Mouse (Mus musculus) WW6 (cell line): Measurements from ENCODE around the gene Rilp.

Source experiments
- DNase-seq: peaks from one replicate; pipeline ENCODE4 v3.0.0-alpha.2; 2013; ENCODE audit warnings: low read depth, low spot score

Rilp gene

GRCm38 (mm10) chr11:75509741-75510626, at the start of gene Rilp:
Gene Rilp (plus strand): TSS chr11:75510094.
- DNase-seq, result peak; percentile 74

GRCm38 (mm10) chr11:75460103-75460843, 49.6 kb upstream of the Rilp start:
- peak; percentile 83 for DNase-seq

- peak; percentile 100 for DNase-seq
These were observed 48.8 kb upstream of the Rilp start, which contains the start of gene Tlcd2 for GRCm38 (mm10) chr11:75460844-75461742. Gene Tlcd2 (plus strand): TSS chr11:75461715.

- DNase-seq, result no peak
These were observed 48.1 kb upstream of the Rilp start for GRCm38 (mm10) chr11:75461743-75462252.

GRCm38 (mm10) chr11:75462253-75462783, 47.6 kb upstream of the Rilp start:
- no peak for DNase-seq

- peak; percentile 80 for DNase-seq
These were observed 47.0 kb upstream of the Rilp start for GRCm38 (mm10) chr11:75462865-75463336.

- no peak for DNase-seq
These were observed 46.3 kb upstream of the Rilp start for GRCm38 (mm10) chr11:75463624-75464023.

- no peak for DNase-seq
These were observed 45.5 kb upstream of the Rilp start for GRCm38 (mm10) chr11:75464417-75464816.

GRCm38 (mm10) chr11:75465051-75465450, 44.8 kb upstream of the Rilp start:
- no peak for DNase-seq

GRCm38 (mm10) chr11:75466731-75467505, 43.0 kb upstream of the Rilp start:
- DNase-seq, result no peak

- no peak for DNase-seq
These were observed 42.2 kb upstream of the Rilp start for GRCm38 (mm10) chr11:75467512-75468215.

GRCm38 (mm10) chr11:75468410-75468809, 41.5 kb upstream of the Rilp start:
- DNase-seq, result no peak

GRCm38 (mm10) chr11:75469261-75469660, 40.6 kb upstream of the Rilp start:
- no peak for DNase-seq

- DNase-seq, result no peak
These were observed 39.2 kb upstream of the Rilp start for GRCm38 (mm10) chr11:75470675-75471074.

- no peak for DNase-seq
These were observed 37.3 kb upstream of the Rilp start for GRCm38 (mm10) chr11:75472469-75473081.

- DNase-seq, result no peak
These were observed 36.5 kb upstream of the Rilp start for GRCm38 (mm10) chr11:75473376-75473775.

GRCm38 (mm10) chr11:75486192-75486591, 23.7 kb upstream of the Rilp start:
- DNase-seq, result no peak

- peak; percentile 98 for DNase-seq
These were observed 23.2 kb upstream of the Rilp start, which contains the start of gene Prpf8 for GRCm38 (mm10) chr11:75486601-75487285. Gene Prpf8 (plus strand): TSS chr11:75486816.
